Mouse (Mus musculus) lung, adult 2 months (tissue): Measurements from ENCODE around the gene Plagl1. TPM values are rescaled to one million over a fixed set of nuclear protein-coding genes. Genes with fewer than 3 reads are reported as not detected.

Experiments
- DNase-seq: peaks from one replicate; pipeline ENCODE4 v3.0.0; 2022
- H3K4me1 ChIP-seq: fragments of 200-500 bp; 2 replicates; pipeline ENCODE4 v1.6.1; 2011; ENCODE audit warnings: low read length; ENCODE audit not compliant: control insufficient read depth, insufficient read depth
- H3K4me3 ChIP-seq: fragments of 200-500 bp; replicated peaks from 2 replicates; pipeline ENCODE3; 2011; ENCODE audit warnings: low read depth, mild to moderate bottlenecking, control low read depth, low read length; ENCODE audit errors: extremely low read depth
- CTCF ChIP-seq: fragments of 200-500 bp; IDR thresholded peaks from 2 replicates; pipeline ENCODE4 v1.5.1; 2011; ENCODE audit warnings: mild to moderate bottlenecking, low read length, control low read depth; ENCODE audit not compliant: insufficient read depth
- POLR2A ChIP-seq: fragments of 200-500 bp; IDR thresholded peaks from 2 replicates; pipeline ENCODE4 v1.6.1; 2011; ENCODE audit warnings: low read depth, mild to moderate bottlenecking, control low read depth, low read length, borderline replicate concordance; ENCODE audit errors: extremely low read depth
- WGBS: fragments of 180-500 bp; shearing (Covaris S2); methylation state at CpG from one replicate; pipeline ENCODE4 v1.1.7; 2018; 5-methylcytosine and 5-hydroxymethylcytosine counted together
- polyA plus RNA-seq: library from polyadenylated mRNA; depleted of rRNA; stranded (reverse); fragments of >200 nt; gene quantifications from 2 replicates; pipeline ENCODE4 v1.2.3, GENCODE M21; 2012; rRNA removed

The Plagl1 gene
- polyA plus RNA-seq, 1 experiment: 35.3 TPM

DNA sequence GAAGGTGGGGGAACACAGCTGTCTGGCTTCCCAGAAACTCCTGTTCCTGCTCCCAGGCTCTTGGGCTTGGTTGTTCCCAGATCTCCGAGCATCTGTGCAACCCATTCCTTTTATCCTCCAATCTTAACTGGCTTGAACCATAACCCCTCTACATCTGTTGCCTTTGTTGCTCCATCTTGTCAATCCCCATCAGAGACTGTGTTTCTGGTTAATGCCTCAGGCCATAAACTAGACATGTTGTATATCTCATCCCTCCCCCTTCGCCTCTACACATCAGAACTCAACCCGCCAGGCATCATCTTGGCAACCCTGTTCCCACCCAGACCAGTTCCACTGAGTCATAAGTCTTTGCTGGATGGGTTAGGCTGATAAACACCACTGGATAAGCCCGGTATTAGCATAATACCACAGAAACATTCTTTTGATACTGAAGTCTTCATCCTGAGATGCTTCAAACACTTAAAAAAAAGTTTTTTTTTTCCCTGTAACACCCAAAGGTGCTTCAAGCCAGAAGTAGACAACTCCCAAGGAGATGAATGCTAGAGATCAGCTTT is 92.6 kb downstream of the Plagl1 start:
- DNase-seq: no peak
- WGBS: 86% methylated on average over 4 of the region's 4 CpGs
- Histone ChIP-seq H3K4me1 (no peaks in the 10 kb centered on the region), H3K4me3 (no peak overlapping the region)
- no peak for TF ChIP-seq CTCF

DNA sequence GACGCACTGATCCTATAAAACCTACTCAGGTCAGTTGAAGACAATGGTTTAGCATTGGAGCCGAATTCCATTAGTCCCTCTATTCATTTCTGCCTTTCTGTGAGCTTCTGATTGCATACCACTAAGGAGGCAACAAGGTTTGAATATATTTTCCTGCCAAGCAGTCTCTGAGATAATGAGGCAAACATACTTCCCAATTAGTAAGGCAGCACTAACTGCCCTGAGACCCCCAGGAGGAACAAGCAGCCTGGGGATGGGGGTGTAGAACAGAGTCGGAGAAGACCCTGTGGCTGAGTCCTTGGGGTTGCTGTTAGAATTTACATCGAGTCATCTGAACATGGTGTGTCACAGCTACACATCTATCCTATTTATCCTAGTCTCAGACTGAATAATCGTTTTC is 95.1 kb downstream of the Plagl1 start:
- no peak overlapping the region for H3K4me3 ChIP-seq
- H3K4me1 ChIP-seq: no peaks in the 10 kb centered on the region
- 85% methylated on average over 5 of the region's 5 CpGs for WGBS
- no peak for DNase-seq
- TF ChIP-seq POLR2A: no peak
- TF ChIP-seq CTCF: no peak

DNA sequence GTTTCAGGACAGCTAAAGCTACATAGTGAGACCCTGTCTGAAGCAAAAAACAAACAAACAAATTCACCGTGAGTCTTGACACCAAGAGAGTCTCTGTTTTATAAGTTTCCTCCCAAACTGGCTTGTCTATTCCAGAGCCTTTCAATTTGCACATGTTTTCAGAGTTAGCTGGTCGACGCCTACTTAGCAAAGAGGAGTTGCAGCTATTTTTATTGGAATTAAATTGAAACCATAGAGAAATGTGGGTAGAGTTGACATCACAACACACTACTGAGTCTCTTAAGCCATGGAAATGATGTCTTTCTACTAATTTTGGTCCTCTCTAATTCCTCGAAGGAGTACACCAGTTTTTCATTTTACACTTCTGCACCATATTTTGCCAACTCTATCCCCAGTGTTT is 100.6 kb downstream of the Plagl1 start:
- Histone ChIP-seq H3K4me3 (no peak overlapping the region), H3K4me1 (no peaks in the 10 kb centered on the region)
- WGBS: 86% methylated on average over 4 of the region's 4 CpGs
- DNase-seq: no peak
- TF ChIP-seq POLR2A (no peak), CTCF (no peak)

DNA sequence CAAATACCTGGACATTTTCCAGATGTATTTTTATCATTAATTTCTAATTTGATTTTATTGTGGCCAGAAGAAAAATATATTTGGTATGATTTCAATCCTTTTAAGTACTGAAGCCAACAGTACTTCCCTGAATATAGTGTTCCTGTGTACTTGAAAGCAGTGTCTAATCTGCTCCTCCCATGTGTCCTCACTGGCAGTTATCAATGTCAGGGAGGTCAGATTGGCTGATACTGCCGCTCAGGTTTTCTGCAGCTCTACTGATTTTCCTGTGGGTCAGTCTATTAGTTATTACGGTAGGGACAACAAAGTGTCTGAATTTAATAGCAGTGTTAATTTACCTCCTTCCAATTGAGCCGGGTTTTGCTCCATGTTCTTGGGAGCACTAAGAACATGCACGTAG is 101.7 kb downstream of the Plagl1 start:
- TF ChIP-seq POLR2A (no peak), CTCF (no peak)
- H3K4me1 ChIP-seq: no peaks in the 10 kb centered on the region
- DNase-seq: no peak
- H3K4me3 ChIP-seq: no peak overlapping the region
- WGBS: 71% methylated on average over 4 of the region's 4 CpGs

DNA sequence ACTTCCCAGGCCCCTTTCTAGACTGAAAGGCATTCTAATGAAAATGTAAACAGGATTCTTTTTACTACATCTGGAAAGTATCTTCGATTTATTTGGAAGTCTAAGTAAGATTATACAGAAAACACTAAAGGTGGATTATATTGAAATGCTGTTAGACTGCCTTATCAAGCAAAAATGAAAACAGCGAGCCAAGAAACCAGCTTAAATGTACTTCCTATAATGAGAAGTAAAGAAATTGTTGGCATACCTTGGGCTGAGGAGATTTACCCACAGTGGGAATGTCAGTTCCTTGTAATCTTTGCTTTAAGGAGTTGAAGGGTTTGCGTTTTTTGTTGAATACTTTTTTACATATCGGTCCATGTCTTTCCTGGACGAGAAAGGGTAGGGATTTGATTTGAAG is 108.2 kb downstream of the Plagl1 start:
- WGBS: 64% methylated on average over 5 of the region's 5 CpGs
- no peak for DNase-seq
- no peak for TF ChIP-seq CTCF
- no peak for TF ChIP-seq POLR2A
- no peak overlapping the region for H3K4me3 ChIP-seq
- H3K4me1 ChIP-seq: no peaks in the 10 kb centered on the region; the same call in 1 of the 2 replicates

DNA sequence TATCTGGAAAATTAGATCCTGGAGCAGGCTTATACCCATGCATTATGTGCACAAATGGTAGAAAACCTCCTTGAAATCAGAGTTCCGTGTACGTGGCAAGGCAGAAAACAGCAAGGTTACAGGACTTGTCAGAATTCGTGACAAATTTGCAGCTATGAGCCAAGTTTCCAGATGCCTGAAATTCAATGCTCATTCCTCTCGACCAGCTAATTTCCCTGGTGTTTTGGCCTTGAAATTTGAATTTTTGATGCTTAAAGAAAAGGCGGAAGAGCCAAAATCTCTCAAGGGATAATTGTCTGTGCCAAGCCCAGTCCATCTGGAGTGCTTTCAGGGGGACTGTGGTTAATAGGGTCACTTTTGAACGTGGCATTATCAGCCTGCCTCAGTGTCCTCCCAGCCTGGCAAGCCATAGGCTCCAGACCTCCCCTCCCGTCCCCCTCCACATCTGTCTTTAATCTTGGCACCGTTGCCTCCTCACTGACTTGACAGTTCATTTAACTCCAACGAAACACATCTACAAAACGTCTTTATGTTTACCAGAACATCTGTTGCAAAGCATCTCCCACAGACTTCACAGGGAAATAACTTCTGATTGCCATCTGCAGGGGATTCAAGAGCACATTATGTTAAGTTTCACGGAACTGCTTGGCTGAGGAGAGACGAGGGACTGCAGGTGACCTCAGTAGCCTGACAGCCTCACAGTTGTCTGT is 110.6 kb downstream of the Plagl1 start:
- 41% methylated on average over 12 of the region's 12 CpGs for WGBS
- Histone ChIP-seq H3K4me3 (no peak overlapping the region), H3K4me1 (no peaks in the 10 kb centered on the region; the same call in 1 of the 2 replicates)
- TF ChIP-seq POLR2A (no peak), CTCF (no peak)
- no peak for DNase-seq

DNA sequence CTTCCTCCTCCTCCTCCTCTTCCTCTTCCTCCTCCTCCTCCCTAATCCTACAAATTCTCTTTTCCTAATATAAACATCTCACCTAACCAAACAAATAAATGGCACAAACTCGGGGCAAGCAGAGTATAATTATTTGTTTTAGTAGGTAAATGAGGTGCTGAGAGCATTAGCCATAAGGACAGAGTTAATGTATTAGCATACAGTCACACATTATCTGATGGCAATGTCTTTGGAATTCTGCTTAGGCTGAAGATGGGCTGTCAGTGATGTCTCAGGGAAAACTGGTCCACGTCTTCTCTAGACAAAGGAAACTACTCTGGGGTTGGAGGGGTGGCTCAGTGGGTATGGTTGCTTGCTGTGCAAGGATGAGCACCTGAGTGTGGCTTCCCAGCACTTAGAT is 111.2 kb downstream of the Plagl1 start:
- DNase-seq: no peak
- WGBS: 40% methylated on average over 2 of the region's 2 CpGs
- H3K4me1 ChIP-seq: no peaks in the 10 kb centered on the region; the same call in 1 of the 2 replicates
- TF ChIP-seq CTCF (no peak), POLR2A (no peak)
- H3K4me3 ChIP-seq: no peak overlapping the region

DNA sequence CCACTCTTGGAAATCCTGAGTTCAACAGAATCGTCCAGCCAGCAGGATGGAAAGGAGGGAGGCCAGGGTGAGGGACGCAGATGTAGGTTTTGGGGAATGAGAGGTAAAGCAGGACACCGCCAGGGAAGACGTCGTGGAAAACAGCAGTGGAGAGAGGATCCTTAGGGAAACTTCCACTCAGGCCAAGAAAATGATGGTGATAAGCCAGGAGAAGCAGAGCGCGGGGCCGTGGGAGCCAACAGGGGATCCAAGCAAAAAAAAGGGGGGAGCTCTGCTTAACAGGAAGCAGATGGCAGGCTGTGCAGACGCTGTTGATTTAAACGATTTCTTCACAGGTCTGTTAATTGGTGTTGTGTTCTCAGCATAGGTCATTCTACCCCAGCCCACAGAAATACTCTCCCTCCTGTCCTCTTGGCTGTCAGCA is 112.5 kb downstream of the Plagl1 start:
- TF ChIP-seq CTCF (no peak), POLR2A (no peak)
- no peaks in the 10 kb centered on the region for H3K4me1 ChIP-seq
- H3K4me3 ChIP-seq: no peak overlapping the region
- no peak for DNase-seq
- WGBS: 45% methylated on average over 10 of the region's 10 CpGs

DNA sequence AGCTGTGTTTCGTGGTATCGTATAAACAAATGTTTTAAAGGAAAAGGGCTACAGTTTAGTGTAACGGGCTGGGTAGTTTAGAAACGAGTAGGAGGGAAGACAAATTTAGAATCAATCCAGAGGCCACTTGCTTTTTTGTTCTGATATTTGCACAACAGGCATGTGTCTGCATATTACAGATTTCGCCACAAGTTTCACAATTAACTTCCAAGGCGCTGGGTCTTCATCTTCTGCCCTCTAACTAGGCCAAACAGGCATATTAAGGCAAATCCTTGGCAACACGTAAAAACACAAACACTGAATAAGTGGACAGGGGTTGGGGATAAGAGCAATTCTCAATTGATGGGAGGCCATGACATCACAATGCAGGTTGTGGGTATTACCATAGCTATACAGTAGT is 115.6 kb downstream of the Plagl1 start:
- Histone ChIP-seq H3K4me1 (no peaks in the 10 kb centered on the region), H3K4me3 (no peak overlapping the region)
- DNase-seq: no peak
- WGBS: 73% methylated on average over 7 of the region's 7 CpGs
- TF ChIP-seq CTCF (no peak), POLR2A (no peak)

DNA sequence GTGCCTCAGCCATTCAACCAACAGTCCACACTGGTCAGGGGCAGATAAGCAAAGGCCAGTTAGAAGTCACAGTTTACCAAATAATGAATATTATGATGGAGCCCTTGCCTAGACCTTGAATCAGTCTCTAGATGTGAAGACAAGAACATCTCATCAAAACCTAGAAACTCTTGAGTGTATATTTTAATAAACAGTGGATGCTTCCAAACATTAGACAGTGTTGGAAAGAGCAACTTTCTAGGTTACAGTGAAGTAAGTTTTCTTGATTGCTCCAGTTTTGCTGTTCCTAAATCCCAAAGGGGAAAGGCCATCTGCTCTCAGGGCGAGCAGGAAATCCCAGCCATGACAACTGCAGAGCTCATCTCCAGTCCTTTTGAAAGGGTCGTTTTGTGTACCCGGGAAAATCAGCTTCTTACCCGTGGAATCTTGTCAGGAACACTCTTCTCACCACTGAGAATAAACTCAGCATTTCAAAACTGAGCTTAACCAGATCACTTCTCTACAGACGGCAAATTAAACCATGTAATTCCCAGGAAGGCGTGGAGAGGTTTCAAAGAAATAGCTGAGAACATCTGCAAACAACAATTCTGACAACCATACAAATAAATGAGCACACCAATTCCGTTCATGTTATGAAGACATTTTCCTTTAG is 117.8 kb downstream of the Plagl1 start, which contains the start of gene Zc2hc1b:
Gene Zc2hc1b, minus strand, starts transcription at position 51 of the 652 bp plus-strand sequence.
- 74% methylated on average over 7 of the region's 7 CpGs for WGBS
- DNase-seq: no peak
- Histone ChIP-seq H3K4me1 (no peaks in the 10 kb centered on the region), H3K4me3 (no peak within 1 kb of the TSS)
- no peak for TF ChIP-seq CTCF
- TF ChIP-seq POLR2A: no peak

DNA sequence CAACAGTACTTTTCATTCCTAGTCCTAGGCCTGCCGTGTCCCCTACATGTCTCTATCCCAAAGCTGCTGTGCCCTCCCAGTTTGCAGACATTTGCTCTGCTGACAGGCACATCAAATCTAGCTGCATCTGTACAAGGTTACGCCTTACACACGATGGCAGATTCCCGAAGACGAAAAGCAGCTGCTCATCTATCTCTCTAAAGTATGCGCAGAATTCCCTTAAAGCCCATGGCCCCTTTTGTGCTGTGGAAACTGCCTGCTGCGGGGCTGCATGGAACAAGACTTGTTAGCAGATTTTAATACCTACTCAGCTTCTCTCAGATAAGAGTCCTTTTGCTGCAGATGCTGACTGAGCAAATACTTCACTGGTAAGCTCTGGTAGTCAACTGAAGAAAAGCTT is 119.9 kb downstream of the Plagl1 start:
- WGBS: 81% methylated on average over 7 of the region's 7 CpGs
- H3K4me1 ChIP-seq: no peaks in the 10 kb centered on the region
- no peak for TF ChIP-seq CTCF
- no peak for TF ChIP-seq POLR2A
- H3K4me3 ChIP-seq: no peak overlapping the region
- DNase-seq: no peak

Other genes with a start within 250 kb of the Plagl1 start
- 47.7 and 59.1 TPM in 2 replicates for gene Utrn, start 191.1 kb upstream of the Plagl1 start, polyA plus RNA-seq
- 16.0 and 17.1 TPM in 2 replicates for gene Stx11, start 96.2 kb upstream of the Plagl1 start, polyA plus RNA-seq
- gene Sf3b5, start 55.2 kb upstream of the Plagl1 start, polyA plus RNA-seq: 29.1 and 41.2 TPM in 2 replicates
- not detected in 2 replicates for gene Zc2hc1b, start 117.5 kb downstream of the Plagl1 start, polyA plus RNA-seq
- gene Ltv1, start 132.7 kb downstream of the Plagl1 start, polyA plus RNA-seq: 7.3 and 12.2 TPM in 2 replicates